Mouse (Mus musculus) lung, adult 2 months (tissue): ENCODE measurements around the gene Prss46.

ENCODE experiments used
- CTCF ChIP-seq: fragments of 200-500 bp; IDR thresholded peaks from 2 replicates; pipeline ENCODE4 v1.5.1; 2011; ENCODE audit warnings: mild to moderate bottlenecking, low read length, control low read depth; ENCODE audit not compliant: insufficient read depth
- POLR2A ChIP-seq: fragments of 200-500 bp; IDR thresholded peaks from 2 replicates; pipeline ENCODE4 v1.6.1; 2011; ENCODE audit warnings: low read depth, mild to moderate bottlenecking, control low read depth, low read length, borderline replicate concordance; ENCODE audit errors: extremely low read depth

- TF ChIP-seq POLR2A (no peak), CTCF (no peak)
Observed at GRCm38 (mm10) chr9:110797866-110798265, 46.4 kb upstream of the Prss46 start, which contains the start of gene Prss42.
